ENCODE assay signal across 8 mouse cellular contexts in the genomic region with DNA sequence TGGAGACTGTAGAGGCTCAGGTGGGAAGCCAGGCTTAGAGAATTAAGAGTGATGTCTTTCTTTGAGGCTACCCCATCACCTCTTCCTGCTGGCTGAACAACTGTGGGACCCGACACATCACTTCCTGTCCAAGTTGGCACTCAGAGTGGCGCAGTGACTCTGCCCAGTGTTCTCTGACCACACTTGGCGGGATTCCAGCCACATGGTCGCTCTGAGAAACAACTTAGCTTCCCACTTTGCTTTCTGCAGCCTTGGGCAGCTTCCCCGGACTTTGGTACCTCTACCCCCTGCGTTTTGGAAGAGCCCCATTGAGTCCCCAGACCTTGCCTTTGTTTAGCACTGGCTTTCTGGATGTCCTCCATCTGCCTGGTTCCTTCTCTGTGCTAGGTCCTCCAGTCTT. TPM values are rescaled to one million over a fixed set of nuclear protein-coding genes. Genes with fewer than 3 reads are reported as not detected.
DNase-seq lines count a peak whose midpoint lies in the region.

No protein-coding gene starts in this region.

- peak; percentile 9 for DNase-seq in urinary bladder, postnatal 25 days (ENCODE audit: low spot score)
- DNase-seq in urinary bladder, postnatal 10 days (ENCODE audit: low spot score), result no peak
- DNase-seq in cerebellum, postnatal 36 days, result peak; percentile 36 to 38
- DNase-seq in kidney, postnatal 14 days, result peak; percentile 87
- DNase-seq in lung, postnatal 10 days, result peak; percentile 70
- DNase-seq in spleen, postnatal 4 days (ENCODE audit: low spot score in 2 of 2), result no peak
- no peak for DNase-seq in urinary bladder, adult 2 months (ENCODE audit: low spot score)
- no peak for DNase-seq in embryo, embryonic 10.5 days (ENCODE audit: low spot score)

RNA-seq across cellular contexts. Expression of gene Kank1, which starts 31.8 kb away (rescaled TPM):
- polyA plus RNA-seq in urinary bladder, adult 2 months (2012; rRNA removed), result 65.5 and 74.0 TPM in 2 replicates

Comparison
In these comparisons a context has a peak if more than half of its experiments do, and no peak if none do; other contexts are left out.
1. DNase-seq: peak in urinary bladder, postnatal 25 days (single experiment), cerebellum, postnatal 36 days (2 of 2), kidney, postnatal 14 days (single experiment) and lung, postnatal 10 days (single experiment); none in urinary bladder, postnatal 10 days (single experiment), spleen, postnatal 4 days (0 of 2), urinary bladder, adult 2 months (single experiment) and embryo, embryonic 10.5 days (single experiment).